Mouse (Mus musculus) lung, embryonic 14.5 days (tissue): ENCODE measurements around the gene Tenm1. TPM values are rescaled to one million over a fixed set of nuclear protein-coding genes. Genes with fewer than 3 reads are reported as not detected.

ENCODE experiments used
- ATAC-seq: fragments of 200-750 bp; cut with Nextera tagmentation; 2 replicates; pipeline ENCODE4 v1.8.0; 2017; ENCODE audit warnings: mild to moderate bottlenecking, moderate TSS enrichment, moderate library complexity; ENCODE audit not compliant: insufficient read depth
- DNase-seq: peaks from one replicate; pipeline ENCODE4 v3.0.0-alpha.2; 2015
- H3K27ac ChIP-seq: fragments of 300-500 bp; sonication (generic); 2 replicates; pipeline ENCODE4 v1.5.1; 2014; ENCODE audit warnings: low read depth, mild to moderate bottlenecking, moderate library complexity
- H3K27me3 ChIP-seq: fragments of 300-500 bp; sonication (generic); 2 replicates; pipeline ENCODE4 v1.6.1; 2014; ENCODE audit warnings: low read length, control low read depth; ENCODE audit not compliant: insufficient read depth
- H3K36me3 ChIP-seq: fragments of 300-500 bp; sonication (generic); 2 replicates; pipeline ENCODE4 v1.6.1; 2014; ENCODE audit warnings: control low read depth; ENCODE audit not compliant: insufficient read depth
- H3K4me1 ChIP-seq: fragments of 300-500 bp; sonication (generic); 2 replicates; pipeline ENCODE4 v1.6.1; 2014; ENCODE audit warnings: antibody characterized with exemption, control low read depth; ENCODE audit not compliant: insufficient read depth
- H3K4me2 ChIP-seq: fragments of 300-500 bp; sonication (generic); 2 replicates; pipeline ENCODE4 v1.6.1; 2014; ENCODE audit warnings: mild to moderate bottlenecking
- H3K4me3 ChIP-seq: fragments of 300-500 bp; sonication (generic); 2 replicates; pipeline ENCODE4 v1.5.1; 2014; ENCODE audit warnings: low read depth, low read length
- H3K9ac ChIP-seq: fragments of 300-500 bp; sonication (generic); 2 replicates; pipeline ENCODE4 v1.6.1; 2014
- H3K9me3 ChIP-seq: fragments of 300-500 bp; sonication (generic); 2 replicates; pipeline ENCODE4 v1.6.1; 2016; ENCODE audit warnings: low read depth, low read length, control low read depth
- CTCF ChIP-seq: IDR thresholded peaks from 2 replicates; pipeline ENCODE4 v1.5.1; 2016; ENCODE audit warnings: antibody characterized with exemption, low read depth
- WGBS: fragments of 180-500 bp; shearing (Covaris S2); extraction: QIAGEN DNeasy Blood & Tissue Kit; methylation state at CpG from one replicate; pipeline ENCODE4 v1.1.7; 2014; 5-methylcytosine and 5-hydroxymethylcytosine counted together
- polyA plus RNA-seq: library from polyadenylated mRNA; unstranded; fragments of >200 nt; fragmentation: Nextera tagmentation; extraction: Ambion mirVana; gene quantifications from 2 replicates; pipeline ENCODE4 v1.2.1, GENCODE M21; 2014

Gene Tenm1
- polyA plus RNA-seq, 1 experiment from 2014 or later = 0.11 TPM

DNA sequence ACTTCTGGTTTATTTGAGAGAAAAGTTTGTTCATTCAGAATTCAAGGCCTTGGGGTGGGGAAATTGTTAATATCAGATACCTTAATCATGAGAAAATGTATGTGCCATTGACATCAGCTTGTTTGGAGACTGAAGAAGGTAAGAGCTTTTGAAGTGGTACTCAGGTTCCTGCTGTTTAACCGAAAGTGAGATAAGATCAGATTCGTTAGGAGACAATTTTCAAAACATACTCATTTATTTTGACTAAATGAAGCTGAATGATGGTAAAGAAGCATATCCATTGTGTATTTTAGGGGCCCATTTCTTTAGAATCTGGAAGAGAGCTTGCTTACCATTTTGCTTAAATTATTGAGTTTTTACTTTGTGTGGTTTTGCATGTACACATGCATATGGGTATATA lies 917.8 kb downstream of the Tenm1 start:
- no peak overlapping the region for H3K27ac ChIP-seq
- H3K9ac ChIP-seq = no peak overlapping the region
- H3K4me1 ChIP-seq = no peaks in the 10 kb centered on the region
- no peaks in the 10 kb centered on the region for H3K9me3 ChIP-seq
- no peak overlapping the region for H3K4me2 ChIP-seq
- ATAC-seq (no peak), DNase-seq (no peak)
- no peaks in the 10 kb centered on the region for H3K36me3 ChIP-seq
- no peaks in the 10 kb centered on the region for H3K27me3 ChIP-seq
- no peak for TF ChIP-seq CTCF
- 57% methylated on average over 2 of the region's 2 CpGs for WGBS
- no peak overlapping the region for H3K4me3 ChIP-seq

DNA sequence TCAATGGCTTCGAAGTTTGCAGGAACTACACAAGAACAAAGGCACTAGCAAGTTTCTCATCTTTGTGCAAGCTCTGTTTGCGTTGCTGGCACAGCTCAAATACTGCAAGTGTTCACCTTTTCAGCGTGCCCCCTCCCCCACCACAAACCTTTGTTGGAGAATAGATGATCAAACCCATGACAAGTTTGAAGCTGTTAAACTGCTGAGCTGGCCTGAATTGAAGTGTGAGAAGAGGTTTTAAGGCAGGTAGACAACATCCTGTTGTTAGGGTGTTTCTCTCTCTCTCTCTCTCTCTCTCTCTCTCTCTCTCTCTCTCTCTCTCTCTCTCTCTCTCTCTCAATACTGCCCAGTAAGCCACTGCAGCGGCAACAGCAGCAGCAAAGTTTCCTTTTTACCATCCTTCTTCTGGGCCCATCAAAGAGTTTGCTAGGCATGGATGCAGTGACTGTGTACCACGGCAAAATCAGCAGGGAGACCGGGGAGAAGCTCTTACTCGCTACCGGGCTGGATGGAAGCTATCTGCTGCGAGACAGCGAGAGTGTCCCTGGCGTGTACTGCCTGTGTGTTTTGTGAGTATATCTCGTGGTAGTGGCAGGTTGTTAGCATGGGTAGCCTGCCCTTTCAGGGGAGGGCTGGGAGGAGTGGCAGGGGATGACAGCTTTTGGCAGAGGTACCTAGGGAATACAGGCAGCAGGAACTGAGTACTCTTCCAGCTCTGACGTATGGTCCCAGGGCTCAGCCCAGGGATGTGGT lies 926.5 kb downstream of the Tenm1 start, which contains the start of gene Sh2d1a:
Gene Sh2d1a (plus strand): TSS at position 163 of the 753 bp plus-strand sequence.
- ATAC-seq (no peak), DNase-seq (no peak)
- H3K9me3 ChIP-seq = no peaks in the 10 kb centered on the region
- H3K4me2 ChIP-seq = no peak within 1 kb of the TSS
- no peak for TF ChIP-seq CTCF
- 70% methylated on average over 13 of the region's 13 CpGs for WGBS
- H3K9ac ChIP-seq = no peak within 1 kb of the TSS
- no peaks in the 10 kb centered on the region for H3K4me1 ChIP-seq
- no peak within 1 kb of the TSS for H3K27ac ChIP-seq
- no peaks in the 10 kb centered on the region for H3K27me3 ChIP-seq
- H3K36me3 ChIP-seq = no peaks in the 10 kb centered on the region
- H3K4me3 ChIP-seq = no peak within 1 kb of the TSS

DNA sequence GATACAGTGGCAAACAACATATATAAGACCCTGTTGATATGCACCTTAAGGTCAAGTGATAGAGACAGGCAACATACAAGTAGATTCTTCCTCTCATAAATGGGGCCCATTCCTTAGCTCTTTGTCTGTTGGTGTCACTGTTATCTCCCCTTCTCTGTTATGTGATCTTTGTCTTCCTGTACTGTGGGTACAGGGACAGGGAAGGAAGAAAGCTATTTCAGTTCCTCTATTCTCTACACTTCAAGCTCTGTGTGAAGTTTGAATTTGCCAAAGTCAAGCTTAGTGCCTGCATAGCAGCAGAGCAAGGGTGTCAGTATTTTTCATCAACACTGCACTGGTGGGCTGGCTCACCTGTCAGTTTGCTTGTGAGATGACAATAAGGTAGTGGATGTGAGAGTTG lies 928.4 kb downstream of the Tenm1 start:
- Histone ChIP-seq H3K4me1 (no peaks in the 10 kb centered on the region), H3K4me2 (no peak overlapping the region), H3K27ac (no peak overlapping the region), H3K36me3 (no peaks in the 10 kb centered on the region), H3K9me3 (no peaks in the 10 kb centered on the region), H3K4me3 (no peak overlapping the region), H3K27me3 (no peaks in the 10 kb centered on the region), H3K9ac (no peak overlapping the region)
- TF ChIP-seq CTCF = no peak
- DNase-seq (no peak), ATAC-seq (no peak)

DNA sequence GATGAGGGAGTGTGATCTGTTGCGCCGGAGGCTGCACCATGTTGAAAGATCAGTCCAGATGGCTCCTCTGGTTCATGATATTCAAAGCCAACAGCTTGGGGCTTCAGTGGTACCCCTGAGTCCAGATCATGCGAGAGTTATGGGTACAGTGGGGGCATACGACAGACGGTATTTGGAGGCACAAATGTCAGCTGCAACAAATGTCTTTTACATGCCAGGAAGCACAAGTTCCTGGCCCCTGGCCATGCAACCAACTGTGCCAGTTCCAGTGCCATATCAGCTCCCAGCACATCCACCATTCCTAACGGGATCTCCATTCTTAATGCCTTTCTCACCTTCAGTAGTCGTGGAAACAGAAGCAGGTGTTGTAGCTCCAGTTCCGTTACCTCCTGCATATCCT lies 938.6 kb downstream of the Tenm1 start:
- DNase-seq (no peak), ATAC-seq (no peak)
- Histone ChIP-seq H3K36me3 (no peaks in the 10 kb centered on the region), H3K9ac (no peak overlapping the region), H3K4me2 (no peak overlapping the region), H3K27ac (no peak overlapping the region), H3K9me3 (no peaks in the 10 kb centered on the region), H3K4me1 (no peaks in the 10 kb centered on the region), H3K4me3 (no peak overlapping the region), H3K27me3 (no peaks in the 10 kb centered on the region)
- 90% methylated on average over 8 of the region's 8 CpGs for WGBS
- TF ChIP-seq CTCF = no peak

DNA sequence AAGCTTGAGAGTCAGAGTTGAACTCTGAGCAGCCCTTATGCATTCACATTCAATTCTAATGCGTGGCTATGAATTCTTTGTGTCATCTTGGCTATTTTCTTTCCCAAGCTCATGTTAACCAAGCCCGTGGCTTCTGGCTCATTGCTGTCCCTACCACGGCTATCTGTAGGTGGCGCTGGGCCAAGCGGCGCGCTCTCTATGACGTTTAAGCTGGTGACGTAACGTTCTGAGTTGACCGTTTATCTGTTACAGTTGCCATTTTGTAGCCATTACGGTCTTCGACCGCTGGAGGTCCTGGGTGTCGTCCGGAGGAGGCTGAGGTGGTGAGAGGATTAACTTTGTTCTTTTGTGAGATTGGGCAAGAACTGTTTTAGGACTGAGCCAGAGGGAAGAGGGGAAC lies 939.5 kb downstream of the Tenm1 start, which contains the start of gene Tex13c2:
Gene Tex13c2 (plus strand): TSS at position 246 of the 400 bp plus-strand sequence.
- H3K36me3 ChIP-seq = no peaks in the 10 kb centered on the region
- H3K4me3 ChIP-seq = no peak within 1 kb of the TSS
- H3K4me1 ChIP-seq = no peaks in the 10 kb centered on the region
- H3K27me3 ChIP-seq = no peaks in the 10 kb centered on the region
- H3K9me3 ChIP-seq = no peaks in the 10 kb centered on the region
- DNase-seq (no peak), ATAC-seq (no peak)
- WGBS = 91% methylated on average over 16 of the region's 16 CpGs
- TF ChIP-seq CTCF = no peak
- H3K4me2 ChIP-seq = no peak within 1 kb of the TSS
- no peak within 1 kb of the TSS for H3K9ac ChIP-seq
- no peak within 1 kb of the TSS for H3K27ac ChIP-seq

Other genes with a start within 250 kb of the Tenm1 start
- gene Tex13c1, start 162.0 kb upstream of the Tenm1 start, polyA plus RNA-seq = not detected in 2 replicates